1 mouse cellular context compared by ENCODE assay signal in the genomic region with DNA sequence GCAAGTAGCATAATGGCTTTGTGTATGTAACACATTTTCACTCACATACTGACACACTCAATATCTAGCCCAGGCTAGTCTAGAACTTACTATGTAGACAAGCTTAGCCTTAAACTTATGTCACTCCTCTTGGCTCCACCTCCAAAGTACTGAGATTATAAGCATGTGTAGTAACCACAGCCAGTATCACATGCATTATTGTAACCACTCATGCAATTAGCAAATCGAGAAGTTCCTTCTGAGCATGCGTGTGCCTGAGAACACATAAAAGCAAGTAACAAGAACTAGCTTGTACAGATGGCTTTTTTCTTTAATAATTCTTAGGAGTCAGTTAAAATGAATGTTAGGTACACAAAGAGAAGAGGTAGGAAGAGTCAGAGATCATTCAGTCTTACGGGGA.
A peak's percentile ranks its signal among the peaks of the same experiment; 100 is the strongest.
TF ChIP-seq lines count a peak whose summit lies in the region.

No protein-coding gene starts in this region.

TF ChIP-seq in MEL, 35 proteins besides CTCF, POLR2A, EP300 and RAD21 (continued from another document):
- TF ChIP-seq SIN3A (IDR thresholded peaks at IDR 0.05; ENCODE audit: low read length): peak; percentile 48
- TF ChIP-seq USF1 (IDR thresholded peaks at IDR 0.05; ENCODE audit: low read depth, low read length): peak; percentile 41; the same call in 1 of the 2 replicates
- TF ChIP-seq MAX (IDR thresholded peaks at IDR 0.05; ENCODE audit: low read length): peak; percentile 61; the same call in 1 of the 2 replicates
- TF ChIP-seq MYC (IDR thresholded peaks at IDR 0.05; ENCODE audit: low read depth, low read length): peak; percentile 61; the same call in 1 of the 2 replicates
- TF ChIP-seq NRF1 (IDR thresholded peaks at IDR 0.05; ENCODE audit: insufficient read depth, low read depth, low read length, poor library complexity, severe bottlenecking): peak; percentile 73
- peak; percentile 40; the same call in 1 of the 2 replicates for TF ChIP-seq BHLHE40 (IDR thresholded peaks at IDR 0.05; ENCODE audit: borderline replicate concordance, low read depth, low read length)
- TF ChIP-seq E2F4 (IDR thresholded peaks at IDR 0.05; ENCODE audit: borderline replicate concordance, low read depth, low read length): no peak
- TF ChIP-seq RCOR1 (IDR thresholded peaks at IDR 0.05; ENCODE audit: low read depth, low read length): 0 out of 2 replicates have a peak, but pooled peaks have one; percentile 33
- peak; percentile 31; the same call in 1 of the 2 replicates for TF ChIP-seq HCFC1 (IDR thresholded peaks at IDR 0.05; ENCODE audit: low read depth, low read length)
